19 mouse cellular contexts compared by ENCODE assay signal in genomic region chr10:79907415-79907814, GRCm38 (mm10). TPM values are rescaled to one million over a fixed set of nuclear protein-coding genes. Genes with fewer than 3 reads are reported as not detected.
DNase-seq lines count a peak whose midpoint lies in the region; ATAC-seq and TF ChIP-seq lines count a peak whose summit lies in the region.
"Had no signal": no experiment of that assay in that cellular context is flagged by ENCODE, and none has a peak within 500 bp of the region (broad histone marks: within the 10 kb centered on the region; RNA-seq: fewer than 3 reads in every experiment).

No protein-coding gene starts in this region.

- 94% methylated on average over 10 of the region's 10 CpGs for WGBS in heart, embryonic 10.5 days
- 88% methylated on average over 10 of the region's 10 CpGs for WGBS in liver, embryonic 11.5 days
- WGBS in limb, embryonic 11.5 days, result 95% methylated on average over 10 of the region's 10 CpGs

- H3K4me3 ChIP-seq in heart, embryonic 10.5 days, result no peak overlapping the region
- H3K4me3 ChIP-seq in liver, embryonic 11.5 days (ENCODE audit: low read depth, low read length), result no peak overlapping the region
- H3K4me3 ChIP-seq in G1E (ENCODE audit: low read depth, low read length), result peak overlapping the region; percentile 15; the same call in 1 of the 2 replicates
- H3K4me3 ChIP-seq in limb, embryonic 11.5 days (ENCODE audit: low read depth, low read length), result 0 out of 2 replicates have a peak overlapping the region, but pooled peaks have one; percentile 14

- H3K9me3 ChIP-seq in heart, embryonic 10.5 days, result no peaks in the 10 kb centered on the region
- H3K9me3 ChIP-seq in liver, embryonic 11.5 days (ENCODE audit: control insufficient read depth, low read length), result no peaks in the 10 kb centered on the region
- no peaks in the 10 kb centered on the region for H3K9me3 ChIP-seq in G1E (replicated peaks)
- no peaks in the 10 kb centered on the region; the same call in 1 of the 2 replicates for H3K9me3 ChIP-seq in limb, embryonic 11.5 days (ENCODE audit: control insufficient read depth, low read length)
- H3K9me3 ChIP-seq: embryonic facial prominence, embryonic 15.5 days; limb, embryonic 15.5 days; stomach, embryonic 15.5 days had no signal

- H3K4me2 ChIP-seq in liver, embryonic 11.5 days, result peak overlapping the region; percentile 68; the same call in 1 of the 2 replicates
- no peak overlapping the region for H3K4me2 ChIP-seq in limb, embryonic 11.5 days (ENCODE audit: low read depth, severe bottlenecking)

- no peaks in the 10 kb centered on the region for H3K27me3 ChIP-seq in heart, embryonic 10.5 days (ENCODE audit: insufficient read depth, poor library complexity, severe bottlenecking)
- no peaks in the 10 kb centered on the region for H3K27me3 ChIP-seq in liver, embryonic 11.5 days (replicated peaks; ENCODE audit: control insufficient read depth, insufficient read depth, low read length)
- no peaks in the 10 kb centered on the region for H3K27me3 ChIP-seq in G1E (ENCODE audit: insufficient read depth, low read length)
- no peaks in the 10 kb centered on the region for H3K27me3 ChIP-seq in limb, embryonic 11.5 days (ENCODE audit: control insufficient read depth, insufficient read depth, low read length)
- H3K27me3 ChIP-seq: embryonic facial prominence, embryonic 15.5 days; limb, embryonic 15.5 days; Patski; stomach, embryonic 15.5 days had no signal

- H3K4me1 ChIP-seq in heart, embryonic 10.5 days, result peaks cover 26% of the 10 kb centered on the region
- peaks cover 8% of the 10 kb centered on the region for H3K4me1 ChIP-seq in liver, embryonic 11.5 days (replicated peaks; ENCODE audit: control insufficient read depth, insufficient read depth, low read length)
- peaks cover 45% of the 10 kb centered on the region for H3K4me1 ChIP-seq in G1E (ENCODE audit: insufficient read depth, low read depth, low read length)
- H3K4me1 ChIP-seq in limb, embryonic 11.5 days (ENCODE audit: control insufficient read depth, insufficient read depth, low read length), result no peaks in the 10 kb centered on the region

- TF ChIP-seq CTCF in G1E (IDR thresholded peaks at IDR 0.05; ENCODE audit: low read depth, low read length), result no peak

- ATAC-seq in liver, embryonic 11.5 days (replicated peaks; ENCODE audit: low FRiP score), result no peak
- ATAC-seq in G1E (ENCODE audit: extremely low read depth, insufficient number of reproducible peaks, low FRiP score, poor library complexity, severe bottlenecking), result no peak
- no peak for ATAC-seq in limb, embryonic 11.5 days (ENCODE audit: insufficient number of reproducible peaks, low FRiP score, low TSS enrichment, low read depth)

- no peak for DNase-seq in heart, embryonic 10.5 days (ENCODE audit: low spot score)
- no peak for DNase-seq in heart, postnatal 10 days
- no peak for DNase-seq in liver, embryonic 11.5 days (ENCODE audit: low spot score)
- DNase-seq in liver (no peak), G1E (ENCODE audit: low spot score) (no peak)
- no peak for DNase-seq in limb, embryonic 11.5 days (ENCODE audit: low spot score)
- DNase-seq in layer of hippocampus, adult 9-10 months (ENCODE audit: low spot score), result no peak
- DNase-seq: layer of hippocampus, postnatal 36 days; thymus, postnatal 36 days had no signal

- H3K36me3 ChIP-seq in heart, embryonic 10.5 days, result peaks cover 69% of the 10 kb centered on the region
- H3K36me3 ChIP-seq in liver, embryonic 11.5 days (ENCODE audit: control insufficient read depth, insufficient read depth, low read length), result peaks cover 28% of the 10 kb centered on the region
- peaks cover 80% of the 10 kb centered on the region for H3K36me3 ChIP-seq in G1E (replicated peaks)
- peaks cover 15% of the 10 kb centered on the region; the same call in 1 of the 2 replicates for H3K36me3 ChIP-seq in limb, embryonic 11.5 days (ENCODE audit: control insufficient read depth, insufficient read depth, low read length)

- 0 out of 2 replicates have a peak overlapping the region, but pooled peaks have one; percentile 22 for H3K9ac ChIP-seq in liver, embryonic 11.5 days (ENCODE audit: low read depth, low read length)
- no peak overlapping the region for H3K9ac ChIP-seq in limb, embryonic 11.5 days (ENCODE audit: low read length)
- H3K9ac ChIP-seq: embryonic facial prominence, embryonic 15.5 days; limb, embryonic 15.5 days; stomach, embryonic 15.5 days had no signal

- 0 out of 2 replicates have a peak overlapping the region, but pooled peaks have one; percentile 25 for H3K27ac ChIP-seq in heart, embryonic 10.5 days
- no peak overlapping the region for H3K27ac ChIP-seq in liver, embryonic 11.5 days (ENCODE audit: low read depth, low read length)
- no peak overlapping the region for H3K27ac ChIP-seq in limb, embryonic 11.5 days (replicated peaks; ENCODE audit: low read depth, low read length)
- H3K27ac ChIP-seq: kidney, postnatal 0 days had no signal

- intact Hi-C loops in heart, postnatal 10 days (cut with DNase I), result no loop called here

RNA-seq across cellular contexts. Expression of gene Med16, which starts 1.3 kb away (rescaled TPM):
- 51.9 and 54.4 TPM in 2 replicates for polyA plus RNA-seq in heart, embryonic 10.5 days (2016; fragmentation: Nextera tagmentation; extraction: Ambion mirVana)
- total RNA-seq in heart, postnatal 10 days (2021), result 10 to 100 TPM; 59.5 to 60.0 TPM
- polyA plus RNA-seq in liver, embryonic 11.5 days (2014; fragmentation: Nextera tagmentation; extraction: Ambion mirVana), result 32.6 and 37.4 TPM in 2 replicates
- 12.0 and 14.0 TPM in 2 replicates for total RNA-seq in G1E (2014; fragmentation: Nextera tagmentation)
- total RNA-seq in G1E (2017), result 10.4 and 12.2 TPM in 2 replicates
- 49.4 and 51.7 TPM in 2 replicates for polyA plus RNA-seq in G1E (2012)
- 43.1 and 43.8 TPM in 2 replicates for polyA plus RNA-seq in limb, embryonic 11.5 days (2014; fragmentation: Nextera tagmentation; extraction: Ambion mirVana)

RNA-seq across cellular contexts. Expression of gene Gm26602, which starts 3.2 kb away (rescaled TPM):
- 1.4 and 4.0 TPM in 2 replicates for polyA plus RNA-seq in heart, embryonic 10.5 days (2016; fragmentation: Nextera tagmentation; extraction: Ambion mirVana)
- not detected for total RNA-seq in heart, postnatal 10 days (2021)
- 7.4 TPM in 1 of 2 replicates, not detected in the other for polyA plus RNA-seq in liver, embryonic 11.5 days (2014; fragmentation: Nextera tagmentation; extraction: Ambion mirVana)
- total RNA-seq in G1E (2014; fragmentation: Nextera tagmentation), result not detected in 2 replicates
- not detected in 2 replicates for total RNA-seq in G1E (2017)
- 0.41 and 1.0 TPM in 2 replicates for polyA plus RNA-seq in G1E (2012)
- polyA plus RNA-seq in limb, embryonic 11.5 days (2014; fragmentation: Nextera tagmentation; extraction: Ambion mirVana), result 6.7 TPM in 1 of 2 replicates, not detected in the other
- total RNA-seq: hematopoietic stem cell, adult 5-6 weeks; layer of hippocampus, postnatal 36 days; megakaryocyte progenitor cell, adult 5-6 weeks had no signal
- polyA plus RNA-seq: limb, embryonic 15.5 days; neural tube, embryonic 11.5 days; Patski had no signal

RNA-seq across cellular contexts. Expression of gene Kiss1r, which starts 9.4 kb away (rescaled TPM):
- polyA plus RNA-seq in heart, embryonic 10.5 days (2016; fragmentation: Nextera tagmentation; extraction: Ambion mirVana), result 0.31 and 0.33 TPM in 2 replicates
- total RNA-seq in heart, postnatal 10 days (2021), result under 1 TPM; 0.17 to 0.22 TPM
- polyA plus RNA-seq in liver, embryonic 11.5 days (2014; fragmentation: Nextera tagmentation; extraction: Ambion mirVana), result 0.66 and 0.75 TPM in 2 replicates
- total RNA-seq in G1E (2014; fragmentation: Nextera tagmentation) (0.30 and 0.39 TPM in 2 replicates), G1E (2017) (0.33 and 0.93 TPM in 2 replicates)
- polyA plus RNA-seq in G1E (2012), result 0.33 and 0.56 TPM in 2 replicates
- 0.21 and 0.34 TPM in 2 replicates for polyA plus RNA-seq in limb, embryonic 11.5 days (2014; fragmentation: Nextera tagmentation; extraction: Ambion mirVana)
- total RNA-seq: granulocyte monocyte progenitor cell, adult 5-6 weeks had no signal

RNA-seq across cellular contexts. Expression of gene R3hdm4, which starts 13.6 kb away (rescaled TPM):
- polyA plus RNA-seq in heart, embryonic 10.5 days (2016; fragmentation: Nextera tagmentation; extraction: Ambion mirVana), result 88.7 and 96.0 TPM in 2 replicates
- 10 to 100 TPM; 93.4 to 94.9 TPM for total RNA-seq in heart, postnatal 10 days (2021)
- 99.4 and 104 TPM in 2 replicates for polyA plus RNA-seq in liver, embryonic 11.5 days (2014; fragmentation: Nextera tagmentation; extraction: Ambion mirVana)
- 118 and 134 TPM in 2 replicates for total RNA-seq in G1E (2014; fragmentation: Nextera tagmentation)
- total RNA-seq in G1E (2017), result 35.0 and 35.8 TPM in 2 replicates
- polyA plus RNA-seq in G1E (2012), result 185 and 203 TPM in 2 replicates
- 133 and 138 TPM in 2 replicates for polyA plus RNA-seq in limb, embryonic 11.5 days (2014; fragmentation: Nextera tagmentation; extraction: Ambion mirVana)

RNA-seq across cellular contexts. Expression of gene Cfd, which starts 16.8 kb away (rescaled TPM):
- polyA plus RNA-seq in heart, embryonic 10.5 days (2016; fragmentation: Nextera tagmentation; extraction: Ambion mirVana), result not detected in 2 replicates
- 10 to 100 TPM in 1 of 2 experiments, 1 to 10 TPM in 1; 3.2 to 12.0 TPM for total RNA-seq in heart, postnatal 10 days (2021)
- polyA plus RNA-seq in liver, embryonic 11.5 days (2014; fragmentation: Nextera tagmentation; extraction: Ambion mirVana), result not detected in 2 replicates
- total RNA-seq in G1E (2014; fragmentation: Nextera tagmentation), result not detected in 2 replicates
- not detected in 2 replicates for total RNA-seq in G1E (2017)
- polyA plus RNA-seq in G1E (2012), result not detected in 2 replicates
- polyA plus RNA-seq in limb, embryonic 11.5 days (2014; fragmentation: Nextera tagmentation; extraction: Ambion mirVana), result not detected in 2 replicates
- total RNA-seq: common myeloid progenitor, adult 5-6 weeks; hematopoietic stem cell, adult 5-6 weeks; layer of hippocampus, postnatal 36 days had no signal
- polyA plus RNA-seq: embryonic facial prominence, embryonic 15.5 days; limb, embryonic 15.5 days; neural tube, embryonic 11.5 days; Patski; stomach, embryonic 15.5 days had no signal

Comparison
In these comparisons a context has a peak if more than half of its experiments do, and no peak if none do; other contexts are left out.
1. H3K4me3 ChIP-seq: peak in G1E (single experiment) and limb, embryonic 11.5 days (single experiment); none in heart, embryonic 10.5 days (single experiment) and liver, embryonic 11.5 days (single experiment).